Mouse (Mus musculus) myocyte (in vitro differentiated cells): Measurements from ENCODE around the gene Mrpl11. TPM values are rescaled to one million over a fixed set of nuclear protein-coding genes. Genes with fewer than 3 reads are reported as not detected.
A peak's percentile ranks its signal among the peaks of the same experiment; 100 is the strongest.

ENCODE experiments used
- H3K27me3 ChIP-seq: one replicate; pipeline ENCODE4 v1.6.1; 2011; ENCODE audit not compliant: control insufficient read depth, insufficient read depth, insufficient read length
- H3K36me3 ChIP-seq: one replicate; pipeline ENCODE4 v1.6.1; 2011; ENCODE audit not compliant: control insufficient read depth, insufficient read depth
- H3K4me2 ChIP-seq: one replicate; pipeline ENCODE4 v1.6.1; 2011; ENCODE audit warnings: low read depth, control low read depth
- H3K4me3 ChIP-seq: one replicate; pipeline ENCODE4 v1.5.1; 2011; ENCODE audit warnings: mild to moderate bottlenecking, control low read depth, moderate library complexity
- H3K79me2 ChIP-seq: one replicate; pipeline ENCODE4 v1.6.1; 2011; ENCODE audit not compliant: control insufficient read depth, insufficient read depth
- H3ac ChIP-seq: one replicate; pipeline ENCODE4 v1.6.1; 2011; ENCODE audit not compliant: control insufficient read depth, insufficient read length
- CEBPB ChIP-seq: IDR thresholded peaks from 2 replicates; pipeline ENCODE4 v1.6.1; 2011; ENCODE audit warnings: mild to moderate bottlenecking, moderate library complexity; ENCODE audit not compliant: poor library complexity, insufficient read depth, severe bottlenecking
- E2F4 ChIP-seq: IDR thresholded peaks from one replicate; pipeline ENCODE4 v1.6.1; 2011; ENCODE audit warnings: mild to moderate bottlenecking, control low read depth, moderate library complexity; ENCODE audit not compliant: insufficient read depth
- MAX ChIP-seq: IDR thresholded peaks from one replicate; pipeline ENCODE4 v1.6.1; 2011; ENCODE audit warnings: low read depth, mild to moderate bottlenecking, control low read depth
- MYOD1 ChIP-seq, 3 experiments: IDR thresholded peaks; one replicate each; pipeline ENCODE4 v1.6.1; 2011; ENCODE audit warnings: control low read depth in 2 of 3, low read depth in 2 of 3, mild to moderate bottlenecking in 2 of 3, moderate library complexity in 1 of 3; ENCODE audit not compliant: insufficient read length in 2 of 3, control insufficient read depth in 1 of 3
- MYOG ChIP-seq, 3 experiments: IDR thresholded peaks; one replicate each; pipeline ENCODE4 v1.6.1; 2011; ENCODE audit warnings: control low read depth in 2 of 3, low read depth in 2 of 3, mild to moderate bottlenecking in 2 of 3; ENCODE audit not compliant: insufficient read length in 2 of 3, control insufficient read depth in 1 of 3, insufficient read depth in 1 of 3
- POLR2A ChIP-seq: IDR thresholded peaks from one replicate; pipeline ENCODE4 v1.6.1; 2011; ENCODE audit warnings: low read depth, mild to moderate bottlenecking, control low read depth, moderate library complexity; ENCODE audit not compliant: insufficient read length
- POLR2AphosphoS2 ChIP-seq: IDR thresholded peaks from one replicate; pipeline ENCODE4 v1.6.1; 2011; ENCODE audit warnings: low read depth, control low read depth; ENCODE audit not compliant: insufficient read length
- REST ChIP-seq: IDR thresholded peaks from one replicate; pipeline ENCODE4 v1.6.1; 2011; ENCODE audit warnings: mild to moderate bottlenecking, control low read depth, moderate library complexity; ENCODE audit not compliant: insufficient read depth, insufficient read length
- SRF ChIP-seq: IDR thresholded peaks from one replicate; pipeline ENCODE4 v1.6.1; 2011; ENCODE audit warnings: low read depth; ENCODE audit not compliant: control insufficient read depth, insufficient read length
- TCF12 ChIP-seq: IDR thresholded peaks from one replicate; pipeline ENCODE4 v1.6.1; 2011; ENCODE audit warnings: mild to moderate bottlenecking, control low read depth; ENCODE audit not compliant: poor library complexity, insufficient read depth, severe bottlenecking
- TCF3 ChIP-seq: IDR thresholded peaks from one replicate; pipeline ENCODE4 v1.6.1; 2011; ENCODE audit warnings: low read depth, control low read depth; ENCODE audit not compliant: insufficient read length
- USF1 ChIP-seq: IDR thresholded peaks from one replicate; pipeline ENCODE4 v1.6.1; 2011; ENCODE audit warnings: low read depth, mild to moderate bottlenecking, control low read depth, moderate library complexity
- polyA plus RNA-seq: library from polyadenylated mRNA; unstranded; fragments of >200 nt; fragmentation: generic; extraction: Trizol; gene quantifications from one replicate; pipeline ENCODE4 v1.2.1, GENCODE M21; 2012; ENCODE audit warnings: missing spikeins

Gene Mrpl11
- polyA plus RNA-seq, 1 experiment = 62.6 TPM

DNA sequence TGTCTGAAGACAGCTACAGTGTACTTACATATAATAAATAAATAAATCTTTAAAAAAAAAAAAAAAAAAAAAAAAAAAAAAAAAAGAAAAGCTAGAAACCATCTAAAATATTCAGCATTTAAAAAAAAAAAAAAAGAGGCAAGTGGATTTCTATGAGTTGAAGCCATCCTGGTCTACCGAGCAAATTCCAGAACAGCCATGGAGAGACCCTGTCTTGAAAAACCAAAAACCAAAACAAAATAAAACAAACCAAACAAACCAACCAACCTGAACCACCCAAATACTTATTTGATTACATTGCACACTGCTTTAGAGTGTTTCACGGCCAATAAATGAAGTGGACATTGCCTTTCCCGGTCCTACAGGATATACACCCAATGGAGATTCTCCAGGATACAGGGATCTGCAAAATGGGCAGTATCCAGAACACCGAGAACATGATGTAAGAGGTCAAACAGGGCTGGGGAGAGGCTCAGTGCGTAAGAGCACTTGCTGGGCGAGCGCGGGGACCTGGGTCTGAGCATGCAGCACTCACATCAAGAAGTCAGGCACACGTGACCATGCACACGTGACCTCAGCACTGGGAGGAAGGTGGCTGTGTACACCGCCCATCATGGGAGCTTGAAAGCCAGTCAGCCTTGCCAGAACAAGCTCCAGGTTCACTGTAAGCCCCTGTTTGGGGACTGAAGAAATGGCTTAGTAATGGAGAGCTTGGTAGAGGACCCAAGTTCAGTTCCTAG, 36.7 kb upstream of the Mrpl11 start:
- peaks cover 20% of the 10 kb centered on the region for H3K36me3 ChIP-seq
- peaks cover 19% of the 10 kb centered on the region for H3K79me2 ChIP-seq
- H3ac ChIP-seq = no peak overlapping the region
- no peak for TF ChIP-seq MAX
- TF ChIP-seq MYOD1 (IDR thresholded peaks at IDR 0.05; ENCODE audit: control insufficient read depth in 1 of 3, insufficient read length in 2 of 3, low read depth in 2 of 3) = no peak
- TF ChIP-seq SRF = no peak
- TF ChIP-seq POLR2A = no peak
- no peak for TF ChIP-seq MYOG (IDR thresholded peaks at IDR 0.05; ENCODE audit: control insufficient read depth in 1 of 3, insufficient read depth in 1 of 3, insufficient read length in 2 of 3, low read depth in 2 of 3)
- no peak for TF ChIP-seq TCF12
- TF ChIP-seq TCF3 = no peak
- no peak for TF ChIP-seq USF1
- TF ChIP-seq E2F4 = no peak
- no peak overlapping the region for H3K4me2 ChIP-seq
- H3K4me3 ChIP-seq = no peak overlapping the region
- no peaks in the 10 kb centered on the region for H3K27me3 ChIP-seq

DNA sequence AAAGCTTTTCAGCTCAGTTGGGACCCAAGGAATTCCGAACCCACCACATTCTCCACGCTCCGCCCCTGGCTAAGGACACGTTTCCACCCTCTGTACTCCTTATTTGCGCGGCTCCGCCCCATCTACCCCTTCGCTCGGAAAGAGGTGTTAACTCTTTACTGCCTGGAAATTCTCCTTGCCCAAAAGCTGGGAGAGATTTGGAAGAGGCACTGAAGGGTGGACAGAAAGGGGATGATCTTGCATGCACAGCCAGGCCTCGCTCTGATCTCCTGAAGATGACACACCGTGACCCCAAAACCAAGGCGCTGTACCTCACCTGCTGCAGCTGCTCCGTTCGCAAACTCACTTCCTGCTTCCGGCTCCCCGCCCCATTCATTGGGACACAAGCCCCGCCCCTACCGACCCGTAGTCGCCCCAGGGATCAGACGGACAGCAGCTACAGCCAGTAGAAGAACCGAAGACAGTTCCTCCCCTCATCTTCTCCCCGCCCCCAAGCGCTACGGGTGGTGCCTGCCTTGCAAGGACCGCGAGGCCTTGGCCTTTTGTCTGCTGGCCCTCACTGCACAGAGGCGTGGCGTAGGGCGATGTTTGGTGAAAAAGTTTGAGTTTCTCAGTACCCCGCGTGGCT, 33.9 kb upstream of the Mrpl11 start, which contains the start of gene Dpp3:
Gene Dpp3, minus strand, starts transcription at position 384 of the 628 bp plus-strand sequence.
- H3K4me3 ChIP-seq = peak within 1 kb of the TSS; percentile 63
- peaks cover 11% of the 10 kb centered on the region for H3K27me3 ChIP-seq
- peaks cover 5% of the 10 kb centered on the region for H3K36me3 ChIP-seq
- no peak within 1 kb of the TSS for H3ac ChIP-seq
- TF ChIP-seq CEBPB (no peak), MYOD1 (IDR thresholded peaks at IDR 0.05; ENCODE audit: control insufficient read depth in 1 of 3, insufficient read length in 2 of 3, low read depth in 2 of 3) (peak in 2 of 3 experiments; percentile 65 to 81), TCF12 (no peak), E2F4 (no peak), USF1 (no peak), TCF3 (no peak), MYOG (IDR thresholded peaks at IDR 0.05; ENCODE audit: control insufficient read depth in 1 of 3, insufficient read depth in 1 of 3, insufficient read length in 2 of 3, low read depth in 2 of 3) (peak in 2 of 3 experiments; percentile 48 to 78), POLR2A (peak; percentile 84), MAX (no peak), SRF (peak; percentile 22), POLR2AphosphoS2 (peak; percentile 71), REST (no peak)
- peaks cover 19% of the 10 kb centered on the region for H3K79me2 ChIP-seq
- H3K4me2 ChIP-seq = peak within 1 kb of the TSS; percentile 97

DNA sequence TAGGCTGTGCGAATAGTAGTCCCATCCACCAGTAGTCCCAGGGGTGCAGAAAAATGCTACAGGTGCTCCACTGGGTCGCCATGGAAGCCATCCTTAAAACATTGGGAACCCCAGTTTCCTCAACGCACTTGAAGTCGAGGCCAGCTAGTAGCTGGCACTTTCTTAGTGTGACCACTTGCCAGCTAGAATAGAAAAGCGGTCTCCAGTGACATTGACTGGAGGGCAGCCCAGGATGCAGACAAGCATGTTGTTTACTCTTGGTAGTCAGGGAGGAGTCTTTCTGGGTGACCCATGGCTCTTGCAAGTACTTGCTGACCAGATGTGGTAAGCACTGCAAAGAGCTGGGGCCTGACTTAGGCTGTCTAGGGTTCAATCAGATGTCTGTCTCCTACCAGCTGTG, 33.2 kb upstream of the Mrpl11 start:
- Histone ChIP-seq H3K4me3 (peak overlapping the region; percentile 63), H3ac (no peak overlapping the region), H3K4me2 (peak overlapping the region; percentile 97), H3K27me3 (peaks cover 11% of the 10 kb centered on the region), H3K79me2 (peaks cover 19% of the 10 kb centered on the region), H3K36me3 (no peaks in the 10 kb centered on the region)
- TF ChIP-seq TCF3 = no peak
- TF ChIP-seq POLR2A = no peak
- no peak for TF ChIP-seq MYOG (IDR thresholded peaks at IDR 0.05; ENCODE audit: control insufficient read depth in 1 of 3, insufficient read depth in 1 of 3, insufficient read length in 2 of 3, low read depth in 2 of 3)
- TF ChIP-seq CEBPB = no peak

DNA sequence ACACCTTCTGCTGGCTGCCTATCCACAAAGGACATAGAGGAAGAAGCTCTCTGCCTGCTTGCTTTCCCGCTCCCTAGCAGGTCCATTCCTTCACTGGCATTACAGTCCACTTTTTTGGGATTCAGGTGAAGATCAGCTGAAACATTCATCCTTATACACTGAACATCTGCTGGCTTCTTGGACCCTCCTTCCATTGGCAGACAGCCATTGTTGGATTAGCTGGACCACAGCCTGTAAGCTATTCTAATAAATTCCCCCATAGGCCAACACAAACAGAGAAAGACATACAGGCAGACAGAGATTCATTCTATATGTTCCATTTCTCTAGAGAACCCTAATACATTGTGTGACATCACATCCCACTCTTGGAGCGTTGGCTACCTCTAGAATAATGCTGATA, 25.1 kb upstream of the Mrpl11 start:
- no peak overlapping the region for H3K4me2 ChIP-seq
- H3K4me3 ChIP-seq = no peak overlapping the region
- TF ChIP-seq POLR2A (no peak), MAX (no peak), CEBPB (no peak), TCF12 (no peak), REST (no peak), TCF3 (no peak)
- no peaks in the 10 kb centered on the region for H3K79me2 ChIP-seq
- H3ac ChIP-seq = no peak overlapping the region
- no peaks in the 10 kb centered on the region for H3K36me3 ChIP-seq
- H3K27me3 ChIP-seq = peaks cover 9% of the 10 kb centered on the region
